16 mouse cellular contexts compared by ENCODE assay signal in genomic region chr15:9600088-9600455, GRCm38 (mm10).
"Had no signal": no experiment of that assay in that cellular context is flagged by ENCODE, and none has a peak within 500 bp of the region (broad histone marks: within the 10 kb centered on the region; RNA-seq: fewer than 3 reads in every experiment).

No protein-coding gene starts in this region.

- H3K4me1 ChIP-seq: neural tube, embryonic 13.5 days; neural tube, embryonic 15.5 days; stomach, embryonic 15.5 days had no signal

- H3K9me3 ChIP-seq: neural tube, embryonic 13.5 days; neural tube, embryonic 15.5 days; stomach, embryonic 15.5 days had no signal

- H3K4me3 ChIP-seq: neural tube, embryonic 13.5 days; neural tube, embryonic 15.5 days; stomach, embryonic 15.5 days had no signal

- H3K27me3 ChIP-seq: neural tube, embryonic 13.5 days; neural tube, embryonic 15.5 days; stomach, embryonic 15.5 days had no signal

- H3K27ac ChIP-seq: neural tube, embryonic 13.5 days; neural tube, embryonic 15.5 days; stomach, embryonic 15.5 days; stomach, postnatal 0 days had no signal

- H3K36me3 ChIP-seq: neural tube, embryonic 13.5 days; neural tube, embryonic 15.5 days; stomach, embryonic 15.5 days had no signal

- H3K4me2 ChIP-seq: neural tube, embryonic 13.5 days; neural tube, embryonic 15.5 days; stomach, embryonic 15.5 days had no signal

- H3K9ac ChIP-seq: neural tube, embryonic 13.5 days; neural tube, embryonic 15.5 days; stomach, embryonic 15.5 days had no signal

- DNase-seq: retina, postnatal 1 day; right cerebral cortex, adult 18-20 months; right cerebral cortex, postnatal 14 days; right cerebral cortex, postnatal 25 days; right cerebral cortex, postnatal 4 days; spleen, adult 18-20 months; thymus, adult 18-20 months; thymus, adult 2 months; thymus, postnatal 14 days; thymus, postnatal 25 days; thymus, postnatal 36 days; thymus, postnatal 4 days had no signal
